Mouse (Mus musculus) thymus, adult 2 months (tissue): ENCODE data around the gene Fam53b.
A peak's percentile ranks its signal among the peaks of the same experiment; 100 is the strongest.

Experiments used
- CTCF ChIP-seq: fragments of 200-500 bp; IDR thresholded peaks from 2 replicates; pipeline ENCODE4 v1.5.1; 2012; ENCODE audit warnings: mild to moderate bottlenecking, control low read depth, low read length, moderate library complexity, borderline replicate concordance; ENCODE audit not compliant: control insufficient read depth, poor library complexity, insufficient read depth; ENCODE audit errors: extremely low read depth
- POLR2A ChIP-seq: fragments of 200-500 bp; IDR thresholded peaks from 2 replicates; pipeline ENCODE4 v1.6.1; 2012; ENCODE audit warnings: mild to moderate bottlenecking, low read length, control low read depth, moderate library complexity; ENCODE audit not compliant: control insufficient read depth, poor library complexity, insufficient read depth; ENCODE audit errors: extremely low read depth

- TF ChIP-seq CTCF: peak; percentile 88; the same call in 1 of the 2 replicates
- TF ChIP-seq POLR2A: no peak
Observed at GRCm38 (mm10) chr7:132810879-132811278, 2.8 kb downstream of the Fam53b start.
